Mouse (Mus musculus) kidney, embryonic 16.5 days (tissue): ENCODE measurements around the gene Ets2. TPM values are rescaled to one million over a fixed set of nuclear protein-coding genes. Genes with fewer than 3 reads are reported as not detected.

ENCODE experiments used
- ATAC-seq: fragments of 200-750 bp; cut with Nextera tagmentation; 2 replicates; pipeline ENCODE4 v1.8.0; 2017; ENCODE audit warnings: moderate TSS enrichment; ENCODE audit not compliant: low FRiP score, low TSS enrichment
- H3K27ac ChIP-seq: fragments of 300-500 bp; sonication (generic); 2 replicates; pipeline ENCODE4 v1.5.1; 2014; ENCODE audit warnings: low read length
- H3K27me3 ChIP-seq: fragments of 300-500 bp; sonication (generic); 2 replicates; pipeline ENCODE4 v1.6.1; 2014; ENCODE audit warnings: low read length, control low read depth, mixed read lengths; ENCODE audit not compliant: insufficient read depth
- H3K36me3 ChIP-seq: fragments of 300-500 bp; sonication (generic); 2 replicates; pipeline ENCODE4 v1.6.1; 2014; ENCODE audit warnings: low read length, control low read depth, mixed read lengths; ENCODE audit not compliant: insufficient read depth
- H3K4me1 ChIP-seq: fragments of 300-500 bp; sonication (generic); 2 replicates; pipeline ENCODE4 v1.6.1; 2014; ENCODE audit warnings: low read length, control low read depth, mixed read lengths; ENCODE audit not compliant: insufficient read depth
- H3K4me2 ChIP-seq: fragments of 300-500 bp; sonication (generic); replicated peaks from 2 replicates; pipeline ENCODE4 v1.6.1; 2014; ENCODE audit warnings: low read depth, low read length
- H3K4me3 ChIP-seq: fragments of 300-500 bp; sonication (generic); 2 replicates; pipeline ENCODE4 v1.5.1; 2014; ENCODE audit warnings: mild to moderate bottlenecking, low read length
- H3K9ac ChIP-seq: fragments of 300-500 bp; sonication (generic); replicated peaks from 2 replicates; pipeline ENCODE4 v1.6.1; 2014; ENCODE audit warnings: low read length
- H3K9me3 ChIP-seq: fragments of 300-500 bp; sonication (generic); 2 replicates; pipeline ENCODE4 v1.6.1; 2016; ENCODE audit warnings: low read length, control low read depth
- WGBS: fragments of 180-500 bp; shearing (Covaris S2); extraction: QIAGEN DNeasy Blood & Tissue Kit; methylation state at CpG from one replicate; pipeline ENCODE4 v1.1.7; 2014; 5-methylcytosine and 5-hydroxymethylcytosine counted together
- polyA plus RNA-seq: library from polyadenylated mRNA; unstranded; fragments of >200 nt; fragmentation: Nextera tagmentation; extraction: Ambion mirVana; gene quantifications from 2 replicates; pipeline ENCODE4 v1.2.1, GENCODE M21; 2015

Gene Ets2
- polyA plus RNA-seq, result 69.3 and 72.7 TPM in 2 replicates

DNA sequence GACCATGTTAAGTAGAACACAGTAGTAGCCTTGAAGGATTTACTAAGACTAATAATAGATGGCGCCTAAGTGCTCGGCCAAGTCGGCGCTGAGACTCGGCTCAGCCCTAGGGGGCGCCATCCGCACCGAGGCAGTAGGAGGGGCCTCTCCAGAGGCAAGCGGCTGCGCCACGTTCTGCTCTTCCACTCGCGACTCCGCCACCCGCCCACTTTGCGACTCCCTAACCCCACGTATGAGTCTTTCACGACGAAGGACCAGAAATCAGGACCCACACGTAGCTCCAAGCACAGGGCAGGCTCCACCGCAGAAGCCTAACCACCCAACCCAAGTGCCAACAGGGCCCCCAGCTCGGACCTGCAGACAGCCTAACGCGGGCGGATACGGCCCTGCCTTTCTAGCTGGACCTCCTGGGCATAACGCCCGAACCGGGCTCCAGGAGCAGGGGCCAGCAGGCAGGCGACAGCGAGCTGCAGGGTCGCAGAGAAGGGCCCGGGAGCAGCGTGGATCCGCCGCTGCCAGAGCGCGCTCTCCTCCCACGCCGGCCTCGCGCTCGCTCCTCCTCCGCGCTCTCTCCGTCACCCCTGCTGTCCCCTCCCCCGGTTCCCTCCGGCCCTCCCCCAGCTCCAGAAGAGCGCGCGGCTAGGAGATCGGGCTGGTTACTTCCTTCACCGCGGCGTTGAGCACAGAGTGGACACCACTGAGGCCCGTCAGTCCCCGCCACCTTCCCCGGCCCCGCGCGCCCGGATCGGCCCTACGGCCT is at the start of gene Ets2:
TSS of gene Ets2 (plus strand) at position 274 of the 760 bp plus-strand sequence.
- H3K9me3 ChIP-seq, result no peaks in the 10 kb centered on the region
- peak within 1 kb of the TSS; percentile 88 for H3K4me3 ChIP-seq
- no peaks in the 10 kb centered on the region for H3K27me3 ChIP-seq
- under 1% methylated on average over 63 of the region's 64 CpGs for WGBS
- peaks cover 43% of the 10 kb centered on the region for H3K4me1 ChIP-seq
- H3K4me2 ChIP-seq, result peak within 1 kb of the TSS; percentile 59
- peak; percentile 93 for ATAC-seq
- H3K9ac ChIP-seq, result peak within 1 kb of the TSS; percentile 97
- H3K36me3 ChIP-seq, result peaks cover 8% of the 10 kb centered on the region
- peak within 1 kb of the TSS; percentile 93 for H3K27ac ChIP-seq

DNA sequence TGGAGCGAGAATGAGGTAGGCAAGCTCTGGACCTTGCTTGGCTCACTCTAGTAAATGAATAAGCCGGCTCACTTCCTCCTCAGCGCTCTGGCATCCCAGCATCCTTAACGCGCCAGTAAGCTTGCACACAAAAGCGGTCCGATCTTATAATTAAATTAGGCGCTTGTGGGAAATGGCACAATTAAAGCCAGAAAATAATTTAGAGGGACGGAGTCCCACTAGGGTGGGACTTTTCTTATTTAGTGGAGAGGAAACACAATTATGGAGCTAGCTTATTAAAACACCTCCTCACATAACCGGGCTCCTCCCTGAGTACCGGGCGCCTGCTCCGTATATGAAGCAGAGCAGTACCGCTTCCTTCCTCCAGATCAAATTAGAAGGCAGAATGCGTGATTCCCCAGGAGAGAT is 47.7 kb upstream of the Ets2 start:
- peaks cover 3% of the 10 kb centered on the region; the same call in 1 of the 2 replicates for H3K36me3 ChIP-seq
- ATAC-seq, result peak; percentile 28; the same call in 1 of the 2 replicates

DNA sequence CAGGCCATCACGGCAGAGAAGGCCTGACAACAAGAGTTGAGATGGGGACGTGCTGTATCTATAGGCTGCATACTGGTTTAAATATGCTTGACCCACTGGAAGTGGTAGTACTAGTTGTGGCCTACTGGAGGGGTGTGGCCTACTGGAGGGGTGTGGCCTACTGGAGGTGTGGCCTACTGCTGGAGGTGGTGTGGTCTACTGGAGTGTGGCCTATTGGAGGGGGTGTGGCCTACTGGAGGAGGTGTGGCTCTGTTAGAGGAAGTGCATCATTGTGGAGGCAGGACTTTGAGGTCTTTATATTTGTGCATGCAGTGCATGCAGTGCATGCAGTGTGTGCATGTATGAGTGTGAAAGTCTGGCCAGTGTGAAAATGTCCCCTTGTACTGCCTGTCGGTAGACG is 45.3 kb upstream of the Ets2 start:
- H3K27ac ChIP-seq, result no peak overlapping the region
- peaks cover 8% of the 10 kb centered on the region; the same call in 1 of the 2 replicates for H3K9me3 ChIP-seq
- H3K4me1 ChIP-seq, result no peaks in the 10 kb centered on the region
- no peak overlapping the region for H3K4me3 ChIP-seq
- WGBS, result 96% methylated on average over 4 of the region's 4 CpGs
- H3K9ac ChIP-seq, result no peak overlapping the region
- H3K4me2 ChIP-seq, result no peak overlapping the region
- ATAC-seq, result no peak
- no peaks in the 10 kb centered on the region for H3K27me3 ChIP-seq
- peaks cover 3% of the 10 kb centered on the region; the same call in 1 of the 2 replicates for H3K36me3 ChIP-seq

More for the DNA sequence above, 47.7 kb upstream of the Ets2 start:
- no peaks in the 10 kb centered on the region for H3K27me3 ChIP-seq
- H3K27ac ChIP-seq, result no peak overlapping the region
- no peak overlapping the region for H3K4me3 ChIP-seq
- no peaks in the 10 kb centered on the region for H3K4me1 ChIP-seq
- peaks cover 8% of the 10 kb centered on the region; the same call in 1 of the 2 replicates for H3K9me3 ChIP-seq
- H3K4me2 ChIP-seq, result no peak overlapping the region
- H3K9ac ChIP-seq, result no peak overlapping the region
- WGBS, result 62% methylated on average over 15 of the region's 15 CpGs

DNA sequence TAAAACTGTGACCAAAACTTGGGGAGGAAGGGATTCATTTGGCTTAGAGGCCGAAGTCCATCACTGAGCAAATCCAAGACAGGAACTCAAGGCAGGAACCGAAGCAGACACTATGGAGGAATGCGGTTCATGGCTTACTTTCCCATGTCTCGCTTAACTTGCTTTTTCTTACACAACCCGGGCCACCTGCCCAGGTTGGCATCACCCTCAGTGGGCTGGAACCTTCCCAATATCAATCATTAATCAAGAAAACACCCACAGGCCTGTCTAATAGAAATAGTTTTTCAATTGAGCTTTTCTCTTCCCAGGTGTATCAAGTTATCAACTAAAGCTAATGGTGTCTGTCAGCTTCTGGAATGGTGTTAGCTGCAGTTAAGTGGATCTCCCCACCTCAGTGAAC is 44.7 kb upstream of the Ets2 start:
- no peak overlapping the region for H3K4me2 ChIP-seq
- H3K36me3 ChIP-seq, result peaks cover 3% of the 10 kb centered on the region; the same call in 1 of the 2 replicates
- no peak overlapping the region for H3K4me3 ChIP-seq
- no peak for ATAC-seq
- 93% methylated on average over 5 of the region's 5 CpGs for WGBS
- H3K4me1 ChIP-seq, result no peaks in the 10 kb centered on the region
- no peak overlapping the region for H3K9ac ChIP-seq
- no peak overlapping the region for H3K27ac ChIP-seq
- H3K27me3 ChIP-seq, result no peaks in the 10 kb centered on the region
- peaks cover 8% of the 10 kb centered on the region; the same call in 1 of the 2 replicates for H3K9me3 ChIP-seq

DNA sequence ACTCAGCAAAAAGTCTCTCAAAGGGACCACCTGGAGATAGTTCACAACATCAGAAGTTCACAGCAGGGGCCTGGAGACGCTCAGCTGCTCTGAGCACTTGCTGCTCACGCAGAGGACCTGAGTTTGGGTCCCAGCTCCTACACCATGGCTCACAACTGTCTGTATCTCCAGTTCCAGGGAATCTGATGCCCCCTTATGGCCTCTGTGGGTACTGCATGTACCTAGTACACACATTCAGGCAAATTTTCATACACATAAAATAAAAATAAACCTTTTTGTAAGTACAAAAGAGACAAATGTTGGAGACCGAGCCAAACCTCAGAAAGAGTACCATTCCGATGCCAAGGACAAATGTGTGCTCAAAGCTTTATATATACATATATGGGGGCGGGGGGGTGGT is 44.1 kb upstream of the Ets2 start:
- 94% methylated on average over 5 of the region's 5 CpGs for WGBS
- H3K4me1 ChIP-seq, result no peaks in the 10 kb centered on the region
- H3K27me3 ChIP-seq, result no peaks in the 10 kb centered on the region
- H3K27ac ChIP-seq, result no peak overlapping the region
- H3K4me3 ChIP-seq, result no peak overlapping the region
- peaks cover 8% of the 10 kb centered on the region; the same call in 1 of the 2 replicates for H3K9me3 ChIP-seq
- no peak for ATAC-seq
- peaks cover 3% of the 10 kb centered on the region; the same call in 1 of the 2 replicates for H3K36me3 ChIP-seq
- H3K9ac ChIP-seq, result no peak overlapping the region
- no peak overlapping the region for H3K4me2 ChIP-seq

DNA sequence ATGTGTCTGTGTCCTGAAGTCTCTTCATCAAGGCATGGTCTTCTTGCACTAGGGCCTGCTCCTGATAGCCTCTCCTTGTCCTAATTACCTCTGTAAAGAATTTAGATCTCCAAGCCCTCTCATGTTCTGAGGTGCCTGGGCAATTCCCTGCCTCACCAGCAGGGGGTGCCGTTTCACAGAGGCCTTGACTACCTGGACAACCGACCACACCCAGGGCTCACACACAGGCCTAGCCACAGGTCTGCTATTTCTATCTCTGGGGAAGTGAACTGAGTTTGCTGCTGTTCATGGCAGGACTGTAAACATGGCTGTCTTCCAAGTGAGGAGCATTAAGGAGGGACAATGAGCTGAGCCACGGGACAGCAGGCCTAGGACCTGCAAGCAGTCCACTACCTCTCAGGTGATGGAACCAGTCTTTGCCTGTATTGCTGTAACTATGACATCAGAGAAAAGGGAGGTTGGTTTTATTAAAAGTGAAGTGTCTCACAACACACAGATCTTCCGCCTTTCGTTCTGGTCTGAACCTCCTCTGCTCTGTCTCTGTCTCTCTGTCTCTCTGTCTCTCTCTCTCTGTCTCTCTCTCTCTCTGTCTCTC is 42.9 kb upstream of the Ets2 start:
- no peaks in the 10 kb centered on the region for H3K4me1 ChIP-seq
- peaks cover 8% of the 10 kb centered on the region; the same call in 1 of the 2 replicates for H3K9me3 ChIP-seq
- H3K27ac ChIP-seq, result no peak overlapping the region
- 55% methylated on average over 5 of the region's 5 CpGs for WGBS
- no peak overlapping the region for H3K9ac ChIP-seq
- H3K36me3 ChIP-seq, result peaks cover 3% of the 10 kb centered on the region; the same call in 1 of the 2 replicates
- no peaks in the 10 kb centered on the region for H3K27me3 ChIP-seq
- no peak overlapping the region for H3K4me2 ChIP-seq
- ATAC-seq, result no peak
- H3K4me3 ChIP-seq, result no peak overlapping the region

DNA sequence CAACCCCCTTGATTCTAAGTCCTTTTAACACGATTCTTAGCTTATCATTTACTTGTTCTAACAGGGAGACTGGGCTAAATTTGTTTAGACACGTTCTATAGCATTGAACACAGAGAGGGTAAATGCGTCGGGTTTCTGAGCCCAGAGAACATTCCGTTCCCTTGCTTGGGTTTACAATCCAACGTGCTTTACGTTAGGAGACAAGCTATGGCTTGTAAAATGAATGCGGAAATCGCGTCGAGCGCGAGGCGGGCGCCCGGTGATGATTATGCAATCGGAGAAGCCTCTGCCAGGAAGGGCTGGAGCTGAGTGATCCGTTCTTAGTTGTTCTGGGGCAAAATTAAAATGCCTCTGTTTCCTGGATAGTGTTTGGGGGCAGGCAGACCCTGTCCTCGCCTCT is 42.4 kb upstream of the Ets2 start:
- Histone ChIP-seq H3K9me3 (peaks cover 8% of the 10 kb centered on the region; the same call in 1 of the 2 replicates), H3K4me2 (no peak overlapping the region), H3K4me1 (no peaks in the 10 kb centered on the region), H3K9ac (no peak overlapping the region), H3K27ac (no peak overlapping the region), H3K27me3 (no peaks in the 10 kb centered on the region), H3K4me3 (no peak overlapping the region), H3K36me3 (peaks cover 3% of the 10 kb centered on the region; the same call in 1 of the 2 replicates)
- ATAC-seq, result no peak
- WGBS, result 72% methylated on average over 19 of the region's 19 CpGs

DNA sequence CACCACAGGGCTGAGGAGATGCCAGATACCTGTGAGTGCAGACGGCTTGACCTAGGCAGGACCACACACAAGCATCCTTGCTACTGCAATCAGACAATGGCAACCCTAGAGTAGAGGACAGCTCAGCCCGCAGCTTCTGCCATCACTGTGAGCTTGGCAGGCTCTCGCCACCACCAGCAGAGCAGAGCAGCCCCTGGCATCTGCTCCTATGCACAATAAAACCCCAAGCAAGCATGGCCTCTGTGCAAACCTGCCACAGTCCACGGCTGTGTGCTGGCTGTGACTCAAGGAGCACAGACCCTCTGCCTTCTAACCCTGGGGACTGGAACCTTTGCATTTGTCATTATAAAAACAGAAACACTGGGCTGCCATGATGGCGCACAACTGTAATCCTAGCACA is 41.0 kb upstream of the Ets2 start:
- ATAC-seq, result no peak
- Histone ChIP-seq H3K27me3 (no peaks in the 10 kb centered on the region), H3K27ac (no peak overlapping the region), H3K4me3 (no peak overlapping the region), H3K36me3 (peaks cover 3% of the 10 kb centered on the region; the same call in 1 of the 2 replicates), H3K9me3 (peaks cover 8% of the 10 kb centered on the region; the same call in 1 of the 2 replicates), H3K9ac (no peak overlapping the region), H3K4me2 (no peak overlapping the region), H3K4me1 (peaks cover 10% of the 10 kb centered on the region)
- 82% methylated on average over 5 of the region's 5 CpGs for WGBS

DNA sequence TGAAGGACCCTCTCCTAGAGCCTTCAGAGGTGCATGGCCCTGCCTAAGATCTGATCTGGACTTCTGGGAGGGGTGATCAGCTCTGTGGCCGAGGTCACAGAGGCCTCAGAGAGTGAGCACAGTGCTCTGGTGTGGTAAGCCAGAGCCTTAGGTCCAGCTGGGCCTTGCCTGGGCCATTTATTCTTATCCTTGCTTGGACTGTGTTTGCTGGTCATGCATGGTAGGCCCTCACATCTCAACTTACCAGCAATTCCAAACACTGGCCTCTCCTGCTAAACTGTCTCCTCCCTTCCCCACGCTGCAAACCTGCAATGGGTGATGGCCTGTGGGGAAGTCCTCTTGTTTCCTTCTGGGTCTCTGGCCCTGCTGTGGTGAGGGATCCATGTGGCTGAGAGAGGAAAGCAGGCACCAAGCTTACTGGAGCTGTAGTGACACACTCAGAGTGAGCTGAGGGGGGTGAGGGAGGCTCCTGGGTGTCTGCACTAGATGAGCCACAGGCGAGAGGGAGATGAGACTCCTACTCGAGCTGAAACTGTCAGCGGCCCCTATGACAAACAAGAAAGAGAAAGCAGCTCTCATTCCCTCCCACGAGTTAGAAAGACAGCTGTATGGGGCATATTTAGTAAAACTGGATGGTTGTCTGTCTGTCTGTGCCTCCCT is 36.3 kb upstream of the Ets2 start:
- WGBS, result 47% methylated on average over 6 of the region's 6 CpGs
- H3K27ac ChIP-seq, result peak overlapping the region; percentile 44; the same call in 1 of the 2 replicates
- ATAC-seq, result peak; percentile 66

More for the DNA sequence above, 36.3 kb upstream of the Ets2 start:
- no peaks in the 10 kb centered on the region for H3K36me3 ChIP-seq
- no peaks in the 10 kb centered on the region for H3K9me3 ChIP-seq
- H3K9ac ChIP-seq, result 0 out of 2 replicates have a peak overlapping the region, but pooled peaks have one; percentile 15
- no peak overlapping the region for H3K4me2 ChIP-seq
- H3K27me3 ChIP-seq, result no peaks in the 10 kb centered on the region
- no peak overlapping the region for H3K4me3 ChIP-seq
- H3K4me1 ChIP-seq, result peaks cover 17% of the 10 kb centered on the region
